ENCODE assay signal across 17 mouse cellular contexts in genomic region chr16:44496971-44497464, GRCm38 (mm10).
DNase-seq lines count a peak whose midpoint lies in the region; ATAC-seq lines count a peak whose summit lies in the region.
"Had no signal": no experiment of that assay in that cellular context is flagged by ENCODE, and none has a peak within 500 bp of the region (broad histone marks: within the 10 kb centered on the region; RNA-seq: fewer than 3 reads in every experiment).

No protein-coding gene starts in this region.

- no peaks in the 10 kb centered on the region for H3K9me3 ChIP-seq in forebrain, embryonic 15.5 days
- peaks cover 9% of the 10 kb centered on the region; the same call in 1 of the 2 replicates for H3K9me3 ChIP-seq in forebrain, embryonic 10.5 days
- no peaks in the 10 kb centered on the region for H3K9me3 ChIP-seq in neural tube, embryonic 15.5 days (replicated peaks)
- H3K9me3 ChIP-seq: embryonic facial prominence, embryonic 12.5 days; hindbrain, embryonic 12.5 days; neural tube, embryonic 12.5 days had no signal

- no peak for ATAC-seq in forebrain, embryonic 15.5 days (replicated peaks)
- no peak for ATAC-seq in neural tube, embryonic 15.5 days (ENCODE audit: low FRiP score)

- H3K9ac ChIP-seq in forebrain, embryonic 15.5 days (replicated peaks), result no peak overlapping the region
- H3K9ac ChIP-seq in neural tube, embryonic 15.5 days (replicated peaks), result no peak overlapping the region
- H3K9ac ChIP-seq: embryonic facial prominence, embryonic 12.5 days; hindbrain, embryonic 12.5 days; liver, embryonic 14.5 days; neural tube, embryonic 12.5 days had no signal

- H3K36me3 ChIP-seq in forebrain, embryonic 15.5 days, result peaks cover 40% of the 10 kb centered on the region
- H3K36me3 ChIP-seq in forebrain, embryonic 10.5 days (replicated peaks), result peaks cover 100% of the 10 kb centered on the region
- peaks cover 10% of the 10 kb centered on the region for H3K36me3 ChIP-seq in neural tube, embryonic 15.5 days

- no peak for DNase-seq in forebrain, embryonic 10.5 days (ENCODE audit: extremely low spot score, low spot score)
- no peak for DNase-seq in neural tube, embryonic 10.5 days (ENCODE audit: extremely low spot score, low spot score)
- peak; percentile 59 for DNase-seq in induced T-regulatory cell, adult 2 months (ENCODE audit: low read depth)
- DNase-seq in layer of hippocampus, adult 11-12 months (ENCODE audit: low spot score), result no peak
- no peak for DNase-seq in left cerebral cortex, postnatal 4 days
- DNase-seq in embryo, embryonic 9.5 days (ENCODE audit: extremely low spot score), result no peak
- DNase-seq: adrenal gland, adult 2 months; cerebellum, postnatal 36 days; gastrocnemius, postnatal 14 days; kidney, adult 11 months; kidney, postnatal 14 days had no signal

- WGBS in forebrain, embryonic 15.5 days, result 68% methylated on average over 15 of the region's 15 CpGs
- 92% methylated on average over 15 of the region's 15 CpGs for WGBS in forebrain, embryonic 10.5 days
- 60% methylated on average over 15 of the region's 15 CpGs for WGBS in neural tube, embryonic 15.5 days

- no peak overlapping the region for H3K4me2 ChIP-seq in forebrain, embryonic 15.5 days (replicated peaks)
- H3K4me2 ChIP-seq in neural tube, embryonic 15.5 days, result no peak overlapping the region
- H3K4me2 ChIP-seq: embryonic facial prominence, embryonic 12.5 days; hindbrain, embryonic 12.5 days; neural tube, embryonic 12.5 days had no signal

- H3K4me1 ChIP-seq in forebrain, embryonic 15.5 days, result peaks cover 34% of the 10 kb centered on the region
- H3K4me1 ChIP-seq in forebrain, embryonic 10.5 days, result peaks cover 38% of the 10 kb centered on the region
- peaks cover 34% of the 10 kb centered on the region for H3K4me1 ChIP-seq in neural tube, embryonic 15.5 days

- H3K27me3 ChIP-seq in forebrain, embryonic 15.5 days, result no peaks in the 10 kb centered on the region
- H3K27me3 ChIP-seq in forebrain, embryonic 10.5 days (ENCODE audit: poor library complexity, severe bottlenecking), result no peaks in the 10 kb centered on the region
- no peaks in the 10 kb centered on the region for H3K27me3 ChIP-seq in neural tube, embryonic 15.5 days (replicated peaks)
- H3K27me3 ChIP-seq: embryonic facial prominence, embryonic 12.5 days; hindbrain, embryonic 12.5 days; neural tube, embryonic 12.5 days had no signal

- intact Hi-C loops in left cerebral cortex, postnatal 4 days (cut with DNase I), result no loop called here

- H3K27ac ChIP-seq in forebrain, embryonic 15.5 days (replicated peaks), result peak overlapping the region; percentile 32; the same call in 1 of the 2 replicates
- no peak overlapping the region for H3K27ac ChIP-seq in forebrain, embryonic 10.5 days
- H3K27ac ChIP-seq in neural tube, embryonic 15.5 days (replicated peaks), result 0 out of 2 replicates have a peak overlapping the region, but pooled peaks have one; percentile 18
- H3K27ac ChIP-seq: liver, embryonic 14.5 days; neural tube, embryonic 12.5 days had no signal

- H3K4me3 ChIP-seq in forebrain, embryonic 15.5 days, result no peak overlapping the region
- H3K4me3 ChIP-seq in forebrain, embryonic 10.5 days, result no peak overlapping the region
- no peak overlapping the region for H3K4me3 ChIP-seq in neural tube, embryonic 15.5 days (replicated peaks)
- H3K4me3 ChIP-seq: embryonic facial prominence, embryonic 12.5 days; hindbrain, embryonic 12.5 days; neural tube, embryonic 12.5 days had no signal
